Mouse (Mus musculus) testis, postnatal 14 days (tissue): ENCODE measurements around the gene Gm21954.

Experiments
- DNase-seq: peaks from one replicate; pipeline ENCODE4 v3.0.0; 2021; ENCODE audit warnings: low spot score

The Gm21954 gene

GRCm38 (mm10) chr3:55472110-55472509 lies at the start of gene Gm21954:
TSS of gene Gm21954 (minus strand) at chr3:55472210.
- no peak for DNase-seq

- no peak for DNase-seq
Measured at GRCm38 (mm10) chr3:55521776-55522175, 49.8 kb upstream of the Gm21954 start.

DNA sequence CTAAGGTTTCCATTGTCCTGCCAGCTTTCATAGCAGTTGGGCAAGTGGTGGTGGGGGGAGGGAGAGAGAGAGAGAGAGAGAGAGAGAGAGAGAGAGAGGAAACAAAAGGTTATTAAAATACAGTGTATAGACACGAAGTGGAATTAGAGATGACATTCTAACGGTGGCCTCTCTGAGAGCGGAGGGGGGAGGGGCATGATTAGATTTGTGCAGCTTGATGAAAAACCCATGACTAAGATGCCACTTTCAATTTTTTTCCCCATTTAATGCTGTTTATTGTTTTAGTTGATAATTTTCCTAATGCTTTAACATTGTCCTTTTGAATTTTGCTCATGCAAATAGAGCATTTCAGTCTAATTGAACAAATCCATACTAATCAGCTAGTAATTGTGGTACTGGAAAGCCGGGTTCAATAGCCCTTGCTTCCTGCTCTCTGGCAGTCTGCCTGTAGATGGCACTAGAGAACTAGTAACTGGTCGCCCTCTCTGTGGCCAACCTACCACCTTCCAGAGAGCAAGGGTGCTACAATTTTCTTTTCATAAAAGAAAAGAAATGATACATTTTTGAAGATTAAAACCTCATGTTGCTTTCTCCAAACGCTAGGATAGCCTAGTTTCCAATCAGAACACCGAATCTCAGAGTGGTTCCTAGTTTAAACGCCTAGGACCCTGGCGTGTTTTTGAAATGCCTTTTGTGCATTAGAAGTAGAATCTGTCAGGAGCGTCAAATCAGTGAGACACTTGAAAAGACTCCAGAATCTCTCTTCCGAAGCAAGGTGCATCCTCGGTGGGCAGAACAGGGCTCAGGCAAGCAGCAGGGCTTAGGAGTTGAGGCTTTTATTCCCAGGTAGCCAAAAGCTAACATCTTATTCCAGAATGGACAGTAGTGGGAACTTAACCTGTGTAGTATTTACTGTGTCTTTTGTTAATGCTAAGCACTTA lies 48.5 kb upstream of the Gm21954 start:
- peak; percentile 51 for DNase-seq

DNA sequence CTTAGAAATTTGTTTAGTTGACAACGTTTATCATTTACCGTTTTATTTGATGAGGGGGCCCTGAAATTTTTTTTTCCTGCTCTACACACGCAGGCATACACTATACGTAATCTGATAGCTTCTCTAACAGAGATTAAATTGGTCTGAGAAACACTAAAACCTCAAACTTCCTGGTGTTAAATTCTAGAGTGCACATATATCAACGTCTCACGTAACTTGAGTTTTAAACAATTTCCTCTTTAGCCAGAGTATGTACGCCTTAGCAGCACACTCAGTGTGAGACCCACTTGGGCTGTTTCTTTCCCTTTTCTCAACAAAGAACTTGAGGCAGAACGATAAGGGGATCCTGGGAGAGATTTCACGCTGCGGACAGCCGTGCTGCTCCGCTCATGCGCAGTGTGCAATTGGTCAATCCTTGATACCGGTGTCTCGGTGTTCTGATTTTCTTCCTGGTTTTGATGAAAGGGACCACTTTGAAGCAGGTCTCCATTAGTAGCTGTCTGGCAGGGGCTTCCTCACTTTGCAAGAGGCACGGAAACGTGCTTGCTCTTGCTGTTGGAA lies 45.5 kb upstream of the Gm21954 start:
- no peak for DNase-seq

DNA sequence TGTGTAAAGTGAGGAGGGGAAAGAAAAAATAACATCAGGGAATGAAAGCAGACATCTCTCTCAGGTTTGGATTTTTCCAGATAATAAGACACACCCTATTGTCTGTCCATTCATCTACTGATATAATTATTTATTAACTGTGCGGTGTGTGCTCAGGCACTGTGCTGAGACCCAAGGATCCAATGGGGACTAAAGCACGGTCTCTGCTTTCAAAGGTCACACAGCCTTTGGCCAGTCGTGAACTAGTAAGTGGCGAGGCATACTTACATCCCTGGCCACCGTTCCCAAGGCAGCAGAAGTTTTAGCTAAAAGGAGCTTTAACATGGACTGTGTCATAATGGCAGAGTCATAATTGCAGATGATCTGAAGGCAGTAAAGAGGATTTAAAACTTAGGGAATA lies 44.0 kb upstream of the Gm21954 start:
- DNase-seq = no peak

- no peak for DNase-seq
Measured at GRCm38 (mm10) chr3:55511658-55512057, 39.6 kb upstream of the Gm21954 start.

DNA sequence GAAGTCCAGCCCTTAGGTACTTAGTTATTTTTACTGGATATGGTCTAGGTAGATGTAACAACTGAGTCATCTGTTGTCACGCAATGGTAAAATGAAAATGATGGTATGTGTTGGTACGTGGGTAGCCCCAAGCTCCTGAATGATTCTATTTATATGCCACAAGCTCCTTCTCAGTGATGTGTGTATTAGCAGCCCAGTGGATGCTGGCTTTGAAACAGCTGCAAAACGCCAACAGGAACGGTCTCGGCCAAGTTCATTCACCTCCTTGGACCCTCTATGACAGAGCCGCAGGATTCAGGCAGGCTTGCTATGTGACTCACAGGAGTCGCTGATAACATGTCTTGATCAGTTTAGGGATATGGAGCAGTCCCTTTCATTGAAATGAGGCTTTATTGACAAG lies 38.2 kb upstream of the Gm21954 start:
- DNase-seq = no peak

- no peak for DNase-seq
Measured at GRCm38 (mm10) chr3:55499298-55499697, 27.3 kb upstream of the Gm21954 start.

DNA sequence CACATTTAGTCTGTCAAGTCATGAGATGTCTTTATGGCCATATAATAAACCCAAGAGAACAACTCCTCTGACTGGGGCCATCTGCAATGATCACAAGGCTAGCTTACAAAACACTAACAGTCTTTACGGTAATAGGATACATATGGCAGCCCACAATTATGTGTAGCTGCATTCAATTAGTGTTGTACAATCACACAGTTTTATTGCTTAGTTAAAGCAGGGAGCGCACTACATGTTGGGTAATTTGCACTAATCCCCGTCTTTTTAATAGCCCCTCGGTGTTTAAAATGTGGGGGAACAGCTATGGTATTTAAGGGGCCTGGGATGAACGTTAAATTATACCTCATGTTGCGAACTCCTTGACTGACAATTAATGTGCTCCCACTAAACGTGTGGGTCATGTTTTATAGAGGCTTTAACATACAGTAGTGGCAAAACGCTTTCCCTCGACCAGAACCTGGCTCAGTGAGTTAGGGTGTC lies 24.5 kb upstream of the Gm21954 start:
- DNase-seq = no peak

DNA sequence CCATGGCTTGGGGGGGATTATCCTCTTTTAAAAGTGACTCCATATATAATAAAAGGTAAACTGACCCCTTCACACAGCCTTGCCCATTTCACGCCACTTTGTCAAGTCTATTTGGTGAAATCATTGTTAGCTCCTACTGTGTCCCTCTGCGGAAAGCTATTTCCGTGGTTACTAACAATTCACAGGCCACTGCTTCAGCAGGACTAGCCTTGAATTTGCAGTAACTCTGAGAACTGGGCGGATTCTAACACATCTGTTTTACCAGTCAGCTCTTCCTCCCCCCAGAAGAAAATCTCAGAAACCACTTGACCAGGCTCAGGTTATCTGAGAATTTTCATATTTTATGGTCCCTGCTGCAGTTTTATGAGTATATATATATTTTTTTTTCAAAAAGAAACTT lies 23.9 kb upstream of the Gm21954 start:
- DNase-seq = no peak

DNA sequence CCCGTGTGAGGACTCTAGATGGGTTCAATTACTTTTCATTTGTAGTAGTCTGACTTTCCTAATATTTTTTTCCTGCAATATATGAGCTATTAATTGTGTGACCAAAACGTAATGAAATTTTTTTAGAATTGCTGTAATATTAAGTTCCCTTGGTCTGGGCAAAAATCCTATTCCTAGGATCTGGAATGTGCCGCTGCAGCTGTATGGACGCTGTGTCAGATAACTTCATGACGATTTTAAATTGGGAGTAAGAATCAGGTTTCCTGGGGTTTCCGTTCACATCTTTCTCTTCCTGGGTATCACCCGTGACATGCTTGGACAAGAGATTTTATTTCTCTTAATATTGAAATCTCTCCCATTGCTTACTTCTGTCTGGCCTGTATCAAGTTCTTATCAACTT lies 23.2 kb upstream of the Gm21954 start:
- no peak for DNase-seq

- DNase-seq = no peak
Measured at GRCm38 (mm10) chr3:55494348-55494747, 22.3 kb upstream of the Gm21954 start.

DNA sequence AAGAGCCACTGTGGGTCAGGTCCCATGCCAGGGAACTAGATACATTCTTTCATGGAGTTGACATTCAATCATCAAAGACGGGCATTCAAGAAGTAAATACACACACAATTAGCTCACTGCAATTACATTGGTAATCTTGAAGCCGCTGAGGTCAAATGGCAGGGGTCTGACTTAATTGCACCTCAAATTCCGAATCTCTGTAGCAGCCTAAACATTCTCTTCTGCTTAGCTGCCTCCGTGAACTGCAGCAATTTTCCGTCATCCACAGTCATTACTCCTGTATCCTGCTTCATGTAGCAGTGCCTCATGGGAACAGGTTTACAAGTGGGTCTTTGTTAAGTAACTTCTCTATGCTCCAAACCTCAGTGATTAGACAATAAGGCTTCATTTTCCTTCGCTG lies 20.0 kb upstream of the Gm21954 start:
- DNase-seq = no peak

DNA sequence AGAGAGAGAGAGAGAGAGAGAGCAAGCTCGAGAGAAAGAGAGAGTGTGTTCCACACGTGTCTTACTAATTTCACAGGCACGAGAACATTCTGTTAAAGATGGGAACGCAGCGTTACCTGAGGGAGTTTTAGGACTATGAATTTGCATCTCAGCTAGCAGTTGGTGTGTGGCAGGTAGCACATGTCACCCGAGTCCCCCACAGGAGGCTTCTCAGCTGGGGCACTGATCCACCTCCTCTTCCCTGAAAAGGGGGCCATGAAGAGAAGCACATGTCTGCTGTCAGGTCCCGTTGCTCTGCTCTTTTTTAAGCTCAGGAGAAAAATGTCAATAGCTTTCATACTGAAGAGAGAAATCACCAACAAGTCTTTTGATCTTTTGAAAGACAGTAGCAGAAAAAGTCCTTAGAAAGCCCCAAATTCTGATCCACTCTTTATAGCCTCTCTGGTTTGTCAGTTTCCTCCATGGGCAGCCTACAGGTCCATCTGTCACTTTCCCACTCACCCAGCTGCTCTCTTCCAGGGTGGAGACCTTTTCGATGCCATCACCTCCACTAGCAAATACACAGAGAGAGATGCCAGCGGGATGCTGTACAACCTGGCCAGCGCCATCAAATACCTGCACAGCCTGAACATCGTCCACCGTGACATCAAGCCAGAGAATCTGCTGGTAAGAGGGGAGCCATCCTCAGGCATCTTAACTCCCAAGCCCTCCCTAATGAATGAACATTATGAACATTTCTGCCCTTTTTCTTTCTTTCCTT lies 17.4 kb upstream of the Gm21954 start:
- DNase-seq = no peak

DNA sequence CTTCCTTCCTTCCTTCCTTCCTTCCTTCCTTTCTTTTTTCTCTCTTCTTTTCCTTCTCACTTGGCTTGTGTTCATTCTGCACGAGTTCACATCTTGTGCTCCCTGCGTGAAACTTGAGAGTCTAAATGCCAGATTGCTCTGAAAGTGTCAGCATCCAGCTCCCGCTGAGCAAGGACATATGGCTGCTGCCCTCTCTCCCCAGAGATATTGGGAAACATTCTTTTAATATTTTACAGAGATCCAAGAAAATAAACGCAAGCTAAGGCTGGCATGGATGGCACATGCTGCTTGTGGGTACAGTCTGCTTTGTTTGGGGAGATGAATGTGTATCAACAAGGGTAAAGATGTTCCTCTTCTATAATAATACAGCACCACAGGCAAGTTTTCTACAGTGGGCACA lies 11.3 kb upstream of the Gm21954 start:
- DNase-seq = no peak

- DNase-seq = no peak
Measured at GRCm38 (mm10) chr3:55481140-55481539, 9.1 kb upstream of the Gm21954 start.

- DNase-seq = no peak
Measured at GRCm38 (mm10) chr3:55479306-55479705, 7.3 kb upstream of the Gm21954 start.

DNA sequence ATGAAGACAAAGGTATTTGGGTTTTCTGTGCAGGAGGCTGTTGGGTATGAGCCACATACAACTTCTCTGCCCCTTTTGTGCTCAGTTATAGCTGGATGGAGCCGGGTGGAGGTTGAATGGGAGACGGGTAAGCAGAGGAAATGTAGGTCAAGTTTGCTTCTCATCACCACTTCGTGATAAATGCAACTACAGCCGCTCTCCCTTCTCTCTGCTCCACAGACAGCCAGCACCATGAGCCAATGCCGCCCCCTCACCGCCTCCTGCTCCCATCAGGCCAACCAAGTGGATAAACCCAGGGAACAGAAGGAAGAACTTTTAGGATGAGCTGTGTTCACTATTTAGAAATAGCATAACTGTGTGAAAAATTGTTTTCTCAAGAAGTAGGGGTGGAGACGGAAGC lies 4.7 kb upstream of the Gm21954 start:
- DNase-seq = no peak

DNA sequence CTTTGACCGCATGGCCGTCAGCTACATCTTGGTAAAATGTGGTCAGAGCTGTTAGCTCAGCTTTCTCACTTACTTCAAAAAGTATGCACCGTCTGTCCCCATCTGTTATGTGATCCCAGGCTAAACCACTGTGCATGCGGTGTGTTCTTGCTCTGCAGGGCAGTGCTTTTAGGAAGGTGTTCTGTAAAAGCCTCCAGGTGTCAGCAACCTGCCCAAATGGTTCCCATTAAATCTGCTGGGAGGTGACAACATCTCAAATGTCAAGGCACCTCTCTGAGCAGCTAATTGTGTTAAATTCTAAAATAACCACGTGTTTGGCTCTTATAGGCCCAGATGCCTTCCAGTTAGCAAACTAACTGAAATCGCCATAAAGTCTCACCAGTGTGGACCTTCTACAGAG lies 1.1 kb upstream of the Gm21954 start:
- no peak for DNase-seq

DNA sequence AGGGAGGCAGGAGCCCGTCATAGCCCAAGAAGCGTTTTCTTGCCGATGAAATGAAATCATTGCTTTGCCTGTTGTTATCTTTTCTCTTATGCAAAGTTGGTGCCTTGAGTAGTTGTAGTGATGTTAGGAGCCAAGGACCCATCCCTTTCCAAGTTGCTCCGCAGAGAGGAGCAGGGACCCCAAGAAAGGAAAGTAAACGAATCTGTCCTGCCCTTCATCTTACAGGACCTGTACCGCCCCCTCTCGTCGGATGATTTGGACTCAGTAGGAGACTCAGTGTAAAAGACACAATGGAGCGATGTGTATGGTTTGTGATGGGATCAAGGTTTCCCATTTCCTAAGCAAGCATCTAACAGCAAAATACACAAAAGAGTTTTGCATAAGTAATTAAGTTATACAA lies 5.7 kb downstream of the Gm21954 start:
- no peak for DNase-seq

GRCm38 (mm10) chr3:55465785-55466184 lies 6.2 kb downstream of the Gm21954 start:
- DNase-seq = no peak

- no peak for DNase-seq
Measured at GRCm38 (mm10) chr3:55464226-55464625, 7.8 kb downstream of the Gm21954 start.
